Mouse (Mus musculus) thymus, postnatal 36 days (tissue): ENCODE data around the gene Ahcyl1.
"Not testable (repeated sequence)": the region's sequence is repeated elsewhere in the genome, so short reads cannot be mapped to it uniquely, and the experiment has no call there.

ENCODE experiments used
- DNase-seq, 2 experiments: peaks; one replicate each; pipeline ENCODE4 v3.0.0; 2022; ENCODE audit warnings: mixed read lengths in 2 of 2

Ahcyl1 gene

DNA sequence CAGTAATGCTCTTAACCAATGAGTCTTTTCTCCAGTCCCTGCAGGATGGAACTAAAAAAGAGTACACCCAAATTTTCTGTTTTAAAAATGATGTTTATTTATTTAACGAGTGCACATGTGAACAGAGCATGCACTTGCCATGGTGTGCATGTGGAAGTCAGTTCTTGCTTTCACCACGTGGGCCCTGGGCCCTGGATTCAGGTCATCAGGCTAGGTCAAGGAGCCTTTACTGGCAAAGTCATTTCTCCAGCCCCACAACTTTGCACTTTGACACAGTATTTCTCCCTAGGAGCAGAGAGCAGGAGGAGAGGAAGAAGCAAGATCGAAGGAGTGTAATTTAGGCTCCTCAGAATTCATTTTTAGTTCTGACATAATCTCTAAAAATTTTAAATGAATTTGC, 41.5 kb downstream of the Ahcyl1 start:
- no peak for DNase-seq

DNA sequence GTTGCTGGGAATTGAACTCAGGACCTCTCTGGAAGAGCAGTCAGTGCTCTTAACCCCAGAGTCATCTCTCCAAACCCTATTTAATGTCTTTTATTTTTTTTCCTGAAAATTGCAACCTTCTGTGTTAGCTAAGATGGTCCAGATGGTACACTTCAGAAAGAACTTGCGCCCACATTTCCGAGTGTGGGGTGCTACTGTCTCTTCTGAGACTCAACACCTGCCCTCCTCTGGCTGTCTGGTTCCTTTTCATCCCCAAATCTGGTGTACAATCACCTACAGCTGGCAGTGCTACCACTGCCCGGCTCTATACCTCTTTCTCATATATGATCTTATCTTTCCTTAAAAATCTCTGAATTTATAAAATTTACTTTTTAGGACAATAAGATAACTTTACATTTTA, 43.4 kb downstream of the Ahcyl1 start:
- DNase-seq = no peak

DNA sequence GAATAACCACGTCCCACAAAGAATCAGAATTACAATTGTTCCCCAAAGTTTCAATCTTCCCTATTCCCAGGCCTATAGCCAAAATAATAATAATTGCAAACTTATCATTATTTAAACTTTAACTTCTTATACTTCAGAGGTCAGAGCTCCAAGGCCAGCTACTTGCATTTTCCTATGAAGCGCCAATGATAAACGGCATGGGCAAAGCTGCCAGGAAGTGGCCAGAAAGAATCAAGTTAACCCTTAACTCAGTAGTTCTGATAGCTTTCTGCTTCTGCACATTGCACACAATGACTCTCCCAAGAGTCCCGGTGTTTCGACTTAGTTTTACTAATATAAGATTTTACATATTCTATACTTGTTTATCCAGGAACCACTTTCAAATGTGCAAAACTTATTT, 46.1 kb downstream of the Ahcyl1 start:
- not testable (repeated sequence) for DNase-seq

DNA sequence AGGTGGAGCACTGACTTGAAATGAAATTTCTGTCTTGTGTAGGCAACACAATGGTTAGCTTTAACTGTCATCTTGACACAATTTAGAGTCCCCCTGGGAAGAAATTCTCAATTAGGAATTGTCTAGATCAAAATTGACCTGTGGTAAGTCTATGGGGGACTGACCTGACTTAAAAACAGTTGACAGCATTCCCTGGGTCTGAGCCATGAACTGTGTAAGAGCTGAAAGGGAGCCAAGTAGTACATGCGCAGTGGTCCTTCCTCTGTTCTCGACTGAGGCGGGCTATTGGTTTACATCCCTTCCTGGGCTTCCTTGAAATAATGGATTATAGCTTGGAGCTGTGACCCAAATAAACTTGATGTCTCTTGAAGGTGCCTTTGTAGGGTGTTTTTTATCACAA, 49.4 kb downstream of the Ahcyl1 start:
- DNase-seq = no peak

DNA sequence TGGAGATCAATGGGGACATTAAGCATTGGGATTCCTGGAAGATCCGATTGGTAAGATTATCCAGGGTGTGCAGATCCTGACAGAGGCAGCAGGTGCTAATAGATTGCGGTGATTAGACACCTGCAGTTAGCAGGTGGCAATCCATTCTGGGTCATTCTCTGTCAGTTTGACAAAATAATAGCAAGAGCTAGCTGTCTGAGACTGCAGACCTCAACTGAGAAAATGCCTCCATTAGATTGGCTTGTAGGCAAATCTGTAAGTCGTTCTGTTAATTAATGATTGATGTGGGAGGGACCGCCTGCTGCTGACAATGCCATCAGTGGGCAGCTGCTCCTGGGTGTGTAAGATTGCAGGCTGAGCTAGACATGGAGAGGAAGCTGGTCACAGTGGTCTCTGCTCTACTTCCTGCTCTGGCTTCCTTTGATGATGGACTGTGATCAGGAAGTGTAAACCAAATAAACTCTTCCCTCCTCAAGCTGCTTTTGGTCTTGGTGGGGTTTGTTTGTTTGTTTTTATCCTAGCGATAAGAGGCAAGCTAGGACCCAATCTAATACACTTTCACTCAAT, 58.7 kb downstream of the Ahcyl1 start:
- no peak for DNase-seq

DNA sequence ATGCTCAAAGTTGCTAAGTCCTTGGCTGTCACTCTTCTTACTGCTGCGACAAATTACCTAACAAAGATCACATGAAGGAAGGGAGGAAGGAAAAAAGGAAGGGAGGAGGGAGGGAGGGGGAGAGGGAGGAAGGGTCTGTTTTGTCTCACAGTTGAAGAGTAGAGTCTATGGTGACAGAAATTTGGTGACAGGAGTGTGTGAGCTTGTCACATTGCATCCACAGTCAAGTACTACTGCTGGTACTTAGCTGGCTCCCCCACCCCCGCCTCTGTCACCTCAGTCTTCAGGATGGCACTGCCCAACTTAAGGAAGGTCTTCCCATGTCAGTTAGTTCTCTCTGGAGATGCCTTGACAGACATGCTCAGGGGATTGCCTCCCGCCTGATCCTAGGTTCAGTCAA, 60.1 kb downstream of the Ahcyl1 start:
- DNase-seq = no peak

DNA sequence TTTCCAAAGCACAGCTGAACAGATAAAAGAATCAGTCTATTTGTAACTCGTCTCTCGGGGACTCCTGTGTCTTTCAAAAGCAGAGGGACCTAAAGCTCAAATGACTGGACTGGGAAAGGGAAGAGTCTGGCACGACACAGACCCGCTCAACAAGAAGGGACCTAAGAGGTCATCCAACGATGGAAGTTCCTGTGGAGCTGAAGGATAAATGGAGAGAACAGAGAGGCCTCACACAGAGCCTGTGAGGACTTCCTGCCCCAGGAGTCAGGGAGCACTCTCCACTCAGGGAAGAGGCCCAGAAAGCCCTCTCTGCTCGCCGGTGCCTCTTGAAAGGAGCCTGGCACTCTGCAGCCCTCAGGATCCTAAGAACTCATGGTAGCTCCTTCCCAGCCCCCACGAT, 60.5 kb downstream of the Ahcyl1 start:
- no peak for DNase-seq

DNA sequence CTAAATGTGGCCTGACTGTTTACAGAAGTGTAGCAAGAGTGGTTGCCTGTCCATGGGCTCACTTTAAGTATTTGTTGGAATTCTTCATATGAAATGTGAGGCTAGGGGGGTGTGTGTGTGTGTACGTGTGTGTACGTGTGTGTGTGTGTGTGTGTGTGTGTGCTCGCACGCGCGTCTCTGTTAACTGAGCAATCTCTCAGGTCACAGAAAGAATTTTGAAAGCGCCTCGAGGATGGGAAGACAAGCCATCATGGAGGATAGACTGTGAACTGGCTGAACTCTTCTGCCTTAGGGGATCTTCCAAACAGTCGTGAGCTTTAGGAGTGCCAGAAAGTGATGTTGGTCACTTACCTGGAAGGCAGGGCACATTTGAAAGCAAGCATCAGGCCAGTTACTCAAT, 62.5 kb downstream of the Ahcyl1 start:
- no peak for DNase-seq

DNA sequence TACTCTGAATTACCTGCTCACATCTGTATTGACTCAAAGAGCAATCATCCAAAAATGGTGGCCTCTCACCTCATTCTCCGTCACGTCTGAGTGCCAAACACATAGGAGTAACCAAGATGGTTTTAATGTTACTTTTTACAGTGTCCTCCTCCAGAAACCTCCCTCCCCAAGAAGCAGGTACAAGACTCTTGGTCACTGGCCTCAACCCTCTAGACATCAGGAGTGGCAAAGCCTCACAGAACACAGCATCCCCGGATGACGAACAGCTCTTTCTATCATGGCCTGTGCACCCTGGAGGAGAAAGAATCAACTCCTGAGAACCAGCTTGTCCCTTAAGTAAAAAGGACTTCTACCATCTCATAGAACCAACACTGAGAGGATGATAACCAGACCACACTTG, 63.6 kb downstream of the Ahcyl1 start:
- no peak for DNase-seq

DNA sequence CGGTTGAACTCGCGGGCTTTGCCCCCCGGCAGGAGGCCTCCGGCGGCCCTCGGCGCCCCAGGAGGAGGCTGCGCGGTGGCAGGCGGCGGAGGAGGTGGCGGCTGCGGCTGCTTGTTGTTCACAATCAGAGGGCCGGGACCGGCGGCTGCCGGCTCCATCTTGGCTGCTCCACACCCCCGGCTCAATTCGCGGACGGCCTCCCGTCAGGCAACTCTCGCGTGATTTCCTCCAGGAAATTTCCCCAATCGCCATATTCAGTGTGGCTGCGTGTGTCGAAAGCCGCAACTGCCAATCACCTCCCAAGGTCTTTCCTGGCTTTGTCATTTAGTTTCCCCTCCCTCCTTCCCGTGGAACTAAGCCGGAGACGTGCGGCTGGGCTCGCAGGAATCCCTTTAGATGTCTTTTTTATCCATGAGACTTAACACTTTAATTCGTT, 64.8 kb downstream of the Ahcyl1 start, which contains the start of gene Strip1:
Gene Strip1 (minus strand): TSS at position 172 of the 436 bp plus-strand sequence.
- peak; percentile 87 to 90 for DNase-seq

DNA sequence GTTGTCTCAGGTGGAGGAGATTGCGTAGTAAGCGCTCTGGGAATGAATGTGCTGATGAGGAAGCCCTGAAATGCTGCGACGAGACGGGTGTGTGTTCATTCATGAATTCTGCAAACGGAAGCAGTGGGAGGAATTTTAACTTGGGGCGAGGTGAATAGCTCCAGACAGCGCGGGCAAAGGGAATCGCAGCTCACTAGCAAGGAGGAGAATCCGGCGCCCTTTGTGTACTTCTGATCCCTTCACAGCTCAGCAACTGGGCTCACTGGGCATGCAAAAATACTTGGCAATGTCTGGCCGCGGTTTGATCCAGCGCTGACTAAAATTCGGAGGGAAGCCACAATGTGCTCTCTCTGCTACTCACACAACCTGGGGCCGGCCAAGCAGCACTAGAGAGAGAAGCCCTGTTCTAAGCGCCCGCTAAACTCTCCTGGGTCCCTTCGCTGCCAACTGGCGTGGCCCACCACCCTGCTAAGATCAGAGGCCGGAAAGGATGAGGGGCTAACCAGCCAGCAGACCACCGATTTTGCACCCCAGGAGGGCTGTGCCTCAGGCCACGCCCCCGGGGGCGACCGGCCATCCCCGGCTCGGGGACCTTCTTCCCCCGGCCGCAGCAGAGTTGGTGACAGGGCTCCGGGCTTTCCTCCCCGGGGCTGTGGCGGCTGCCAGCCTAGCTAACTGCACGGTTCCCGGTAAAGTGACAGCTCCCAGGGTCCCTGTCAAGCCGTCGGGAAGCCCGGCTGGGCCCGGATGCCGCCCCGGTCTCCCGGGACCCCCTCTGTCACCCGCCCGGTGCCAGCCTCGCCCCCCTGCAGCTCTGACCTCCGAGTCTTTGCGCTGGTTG, 65.5 kb downstream of the Ahcyl1 start, which contains the start of gene Gm10961:
Gene Gm10961 (plus strand): TSS at position 641 of the 841 bp plus-strand sequence.
- no peak for DNase-seq

DNA sequence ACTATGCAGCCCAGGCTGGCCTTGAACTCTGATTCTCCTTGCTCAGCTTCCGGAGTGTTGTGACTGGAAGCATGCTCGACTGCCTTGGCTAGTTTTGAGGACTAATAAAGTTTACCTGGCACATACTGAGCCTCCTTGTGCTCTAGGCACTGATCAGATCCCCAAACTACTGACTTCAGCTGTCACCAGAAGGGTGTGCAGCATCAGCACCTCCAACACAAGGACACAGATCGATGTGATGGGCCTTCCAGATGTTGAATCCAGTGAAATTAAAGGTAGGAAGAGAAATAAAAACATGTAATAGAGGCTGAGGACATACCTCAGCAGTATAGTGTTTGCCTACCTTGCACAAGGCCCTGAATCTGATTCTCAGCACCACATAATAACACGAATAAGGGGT, 66.9 kb downstream of the Ahcyl1 start:
- DNase-seq = no peak

DNA sequence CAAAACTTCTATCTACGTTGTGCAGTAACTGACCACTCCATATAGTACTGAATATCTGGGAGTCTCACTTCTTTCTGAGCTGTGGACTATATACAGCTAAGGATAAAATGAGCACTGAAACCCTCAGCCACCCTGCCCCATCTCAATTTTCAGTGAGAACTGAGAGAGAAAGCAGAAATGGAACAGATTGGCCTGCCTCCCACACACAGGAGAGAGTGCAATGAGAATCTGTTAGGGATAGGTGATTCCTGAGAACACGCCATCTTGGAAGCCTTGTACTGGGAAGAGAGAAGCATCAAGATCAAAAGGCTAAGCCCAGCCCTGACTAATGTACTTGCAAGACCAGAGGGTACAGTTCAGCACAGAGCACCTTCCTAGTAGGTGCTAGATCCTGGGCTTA, 67.8 kb downstream of the Ahcyl1 start:
- no peak for DNase-seq

DNA sequence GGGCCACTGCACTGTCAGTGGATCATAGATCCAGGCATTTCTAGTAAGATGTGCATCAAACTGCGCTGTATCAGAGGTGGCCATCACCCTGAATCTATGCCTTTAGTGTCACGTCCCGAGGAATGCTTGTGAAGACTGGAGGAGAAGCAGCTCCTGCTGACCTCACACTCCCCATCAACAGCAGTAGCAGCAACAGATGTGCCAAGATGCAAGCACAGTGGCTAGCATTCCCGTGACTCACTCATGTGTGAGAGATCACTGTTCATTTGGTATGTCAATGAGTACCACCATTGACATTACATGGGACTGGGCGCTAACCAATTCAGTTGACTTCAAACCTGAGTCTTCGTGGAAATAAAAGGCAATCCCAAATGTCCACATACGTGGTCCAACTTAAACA, 68.7 kb downstream of the Ahcyl1 start:
- no peak for DNase-seq

DNA sequence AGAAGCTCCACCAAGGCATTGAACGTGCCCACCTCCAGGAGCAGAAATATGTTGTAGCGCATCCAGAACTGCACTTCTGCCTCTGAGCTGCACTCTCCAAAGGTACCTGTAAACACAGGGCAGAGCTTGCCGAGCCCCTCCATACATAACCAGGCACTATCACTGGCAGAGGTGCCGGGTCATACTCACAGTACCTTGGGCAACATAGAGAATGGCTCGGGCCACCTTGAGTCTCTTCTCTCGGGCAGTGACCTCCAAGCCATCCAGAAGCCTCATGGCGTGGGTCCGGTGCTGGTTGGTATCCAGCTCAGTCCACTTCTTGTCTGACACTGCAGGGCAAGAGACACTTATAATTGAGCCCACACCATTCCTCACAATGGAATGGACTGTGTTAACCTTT, 69.6 kb downstream of the Ahcyl1 start:
- DNase-seq = no peak

DNA sequence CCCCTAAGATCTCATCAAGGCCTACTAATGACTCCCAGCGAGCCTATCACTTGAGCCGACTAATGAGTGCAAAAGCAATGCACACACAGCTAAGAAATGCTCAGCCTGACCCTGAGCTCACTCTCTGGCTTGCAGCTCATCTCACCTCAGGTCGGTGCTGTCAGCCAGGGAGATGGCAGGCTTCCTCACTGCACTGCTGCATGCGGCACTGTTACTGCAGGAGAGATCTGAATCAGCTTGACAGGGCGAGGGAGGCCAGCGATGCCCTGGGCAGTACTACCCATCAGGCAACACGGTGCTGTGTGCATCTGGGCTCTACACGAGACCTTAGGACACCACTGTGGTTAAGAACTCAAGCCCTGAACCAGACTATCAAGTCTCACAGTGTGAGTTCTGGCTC, 70.8 kb downstream of the Ahcyl1 start:
- DNase-seq = no peak

DNA sequence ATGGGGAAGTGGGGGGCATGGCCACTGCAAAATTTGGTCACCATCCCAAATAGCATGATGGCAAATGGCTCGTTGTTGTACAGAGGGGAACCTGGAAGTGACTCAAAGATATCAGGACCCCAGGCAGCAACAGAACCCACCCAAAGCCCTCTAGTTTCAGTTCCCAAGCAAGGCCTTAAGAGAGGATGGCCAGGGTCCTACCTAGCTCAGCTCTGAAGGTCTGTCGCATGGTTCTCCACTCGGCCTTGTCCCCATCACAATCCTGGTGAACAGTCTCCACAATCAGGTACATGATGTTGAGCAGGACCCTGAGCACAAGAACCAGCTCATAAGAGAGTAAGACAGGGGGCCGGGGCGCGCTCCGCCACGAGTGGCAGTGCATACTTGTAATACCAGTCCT, 71.9 kb downstream of the Ahcyl1 start:
- no peak for DNase-seq

DNA sequence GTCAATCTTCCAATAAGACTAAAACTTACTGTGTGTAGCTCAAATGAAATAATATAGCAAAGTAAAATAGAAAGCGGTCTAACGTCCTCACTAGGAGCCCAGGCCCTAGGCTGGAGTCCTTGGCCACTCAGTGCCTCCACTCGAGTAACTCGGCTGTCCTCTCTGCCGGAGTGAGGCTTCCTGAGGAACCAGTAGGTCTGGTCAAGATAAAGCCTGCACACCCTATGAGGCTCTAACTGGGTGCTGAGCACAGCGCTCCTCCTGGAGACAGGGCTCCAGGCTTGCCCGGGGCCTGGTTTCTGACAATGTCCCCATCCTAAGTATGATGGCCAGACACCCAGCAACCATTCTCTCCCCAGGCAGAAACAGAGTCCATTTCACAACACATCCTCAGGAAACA, 73.8 kb downstream of the Ahcyl1 start:
- DNase-seq = no peak

DNA sequence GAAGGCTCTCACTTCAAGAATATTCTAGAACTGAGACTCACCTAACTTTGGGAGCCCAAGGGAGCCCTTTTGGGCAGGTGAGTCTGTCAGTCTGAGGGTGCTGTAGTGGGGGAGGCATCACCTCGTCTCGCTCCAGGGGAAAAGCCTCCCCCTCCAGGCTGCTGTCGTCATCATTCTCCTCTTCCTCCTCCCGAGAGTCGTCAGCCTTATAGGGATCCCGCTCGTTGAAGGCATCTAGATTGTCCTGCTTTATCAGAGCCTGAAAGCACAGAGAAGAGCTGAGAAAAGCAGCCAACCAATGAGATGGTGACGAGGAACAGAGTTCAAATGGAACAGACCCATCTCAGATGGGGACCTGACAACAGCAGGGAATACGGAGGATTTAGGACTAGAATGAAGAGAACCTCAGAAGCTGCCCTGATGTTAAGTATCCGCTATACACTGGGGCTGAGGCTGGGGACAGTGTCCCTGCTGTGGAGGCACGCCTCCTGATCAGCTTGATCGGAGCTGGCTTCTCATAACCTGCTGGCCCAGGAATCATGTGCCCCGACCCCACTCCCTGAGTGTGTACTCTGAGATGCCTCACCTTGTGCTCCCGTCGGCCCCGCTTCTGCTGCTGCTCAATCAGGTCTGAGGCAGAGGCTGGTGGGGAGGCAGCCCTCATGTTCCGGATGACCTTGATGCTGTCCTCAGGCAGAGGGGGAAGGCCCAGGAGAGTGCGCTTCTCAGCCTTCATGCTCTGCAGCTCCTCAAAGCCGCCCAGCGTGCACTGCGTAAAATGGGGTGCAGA, 74.9 kb downstream of the Ahcyl1 start:
- DNase-seq = no peak

DNA sequence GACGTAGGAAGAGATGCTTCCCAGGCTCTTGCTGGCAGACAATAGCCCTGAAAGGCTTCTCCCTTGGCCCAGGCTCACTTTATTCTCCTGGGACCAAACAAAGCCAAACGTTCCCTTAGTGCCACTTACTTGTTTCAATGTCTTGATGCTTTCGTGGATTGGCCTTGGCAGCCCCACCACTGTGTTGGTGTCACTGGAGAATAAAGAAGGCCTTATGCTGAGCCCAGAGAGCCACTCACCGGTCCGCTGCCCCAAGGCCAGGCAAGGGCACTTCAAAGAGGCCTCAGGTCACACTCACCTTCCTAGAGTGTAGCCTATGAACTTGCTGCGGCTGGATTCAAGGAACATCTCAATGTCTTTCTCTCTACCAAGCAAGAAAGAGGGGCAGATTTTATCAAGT, 76.4 kb downstream of the Ahcyl1 start:
- DNase-seq = no peak

DNA sequence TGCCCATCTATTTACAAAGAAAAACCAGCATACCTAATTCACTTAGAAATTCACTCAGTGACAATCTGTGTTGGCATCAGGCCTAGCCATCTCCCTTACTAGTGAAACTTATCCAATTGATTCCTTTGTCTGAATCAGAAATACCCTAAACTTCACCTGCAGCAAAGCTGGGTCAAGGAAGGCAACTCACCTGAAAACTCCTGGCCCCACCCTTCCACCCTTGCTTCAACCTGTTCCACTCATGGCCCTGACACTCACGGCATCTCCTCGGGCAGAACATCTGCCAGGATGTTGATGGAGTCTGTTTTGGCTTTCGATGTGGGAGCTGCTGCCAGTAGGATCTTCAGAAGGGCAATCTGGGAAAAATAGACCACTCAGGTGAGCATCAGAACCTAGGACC, 78.6 kb downstream of the Ahcyl1 start:
- DNase-seq = no peak
